Mouse (Mus musculus) frontal cortex, postnatal 36 days (tissue): Measurements from ENCODE around the gene Mpzl1.
"Not testable (repeated sequence)": the region's sequence is repeated elsewhere in the genome, so short reads cannot be mapped to it uniquely, and the experiment has no call there.

Experiments
- DNase-seq, 2 experiments: peaks; one replicate each; pipeline ENCODE4 v3.0.0; 2022; ENCODE audit warnings: low spot score in 2 of 2

Mpzl1 gene

GRCm38 (mm10) chr1:165634151-165634884 is at the start of gene Mpzl1:
Mpzl1 (minus strand) TSS chr1:165634538.
- peak; percentile 97 to 99 for DNase-seq

GRCm38 (mm10) chr1:165682056-165682853 is 47.9 kb upstream of the Mpzl1 start:
- DNase-seq: no peak

- DNase-seq: no peak
Observed at GRCm38 (mm10) chr1:165681045-165681794, 46.9 kb upstream of the Mpzl1 start.

- not testable (repeated sequence) for DNase-seq
Observed at GRCm38 (mm10) chr1:165680086-165680485, 45.7 kb upstream of the Mpzl1 start.

GRCm38 (mm10) chr1:165679618-165679997 is 45.3 kb upstream of the Mpzl1 start:
- DNase-seq: no peak

- no peak for DNase-seq
Observed at GRCm38 (mm10) chr1:165678861-165679617, 44.7 kb upstream of the Mpzl1 start.

GRCm38 (mm10) chr1:165677558-165677957 is 43.2 kb upstream of the Mpzl1 start:
- no peak for DNase-seq

- DNase-seq: no peak
Observed at GRCm38 (mm10) chr1:165676993-165677392, 42.7 kb upstream of the Mpzl1 start.

- no peak for DNase-seq
Observed at GRCm38 (mm10) chr1:165675167-165675566, 40.8 kb upstream of the Mpzl1 start.

GRCm38 (mm10) chr1:165672355-165672754 is 38.0 kb upstream of the Mpzl1 start:
- no peak for DNase-seq

- DNase-seq: no peak
Observed at GRCm38 (mm10) chr1:165670056-165670455, 35.7 kb upstream of the Mpzl1 start.

- no peak for DNase-seq
Observed at GRCm38 (mm10) chr1:165668904-165669303, 34.6 kb upstream of the Mpzl1 start.

GRCm38 (mm10) chr1:165667380-165667779 is 33.0 kb upstream of the Mpzl1 start:
- no peak for DNase-seq

- no peak for DNase-seq
Observed at GRCm38 (mm10) chr1:165666944-165667343, 32.6 kb upstream of the Mpzl1 start.

GRCm38 (mm10) chr1:165665758-165666157 is 31.4 kb upstream of the Mpzl1 start:
- DNase-seq: no peak

GRCm38 (mm10) chr1:165663277-165663676 is 28.9 kb upstream of the Mpzl1 start:
- no peak for DNase-seq

- DNase-seq: no peak
Observed at GRCm38 (mm10) chr1:165662426-165663192, 28.3 kb upstream of the Mpzl1 start.

GRCm38 (mm10) chr1:165661725-165662124 is 27.4 kb upstream of the Mpzl1 start:
- DNase-seq: no peak

- DNase-seq: no peak
Observed at GRCm38 (mm10) chr1:165661191-165661590, 26.9 kb upstream of the Mpzl1 start.

GRCm38 (mm10) chr1:165660774-165661173 is 26.4 kb upstream of the Mpzl1 start:
- peak; percentile 46 to 75 for DNase-seq

- DNase-seq: peak; percentile 65 to 83
Observed at GRCm38 (mm10) chr1:165658602-165659001, 24.3 kb upstream of the Mpzl1 start.
